Mouse (Mus musculus): Measurements from ENCODE around the gene Atxn2.
A peak's percentile ranks its signal among the peaks of the same experiment; 100 is the strongest.

Atxn2 gene

GRCm38 (mm10) chr5:121762949-121763348, 51.8 kb downstream of the Atxn2 start:
- no peak for DNase-seq (ENCODE audit: low read depth, low spot score)

GRCm38 (mm10) chr5:121765020-121765419, 53.9 kb downstream of the Atxn2 start:
- DNase-seq (ENCODE audit: low read depth, low spot score): no peak

GRCm38 (mm10) chr5:121766038-121766773, 55.1 kb downstream of the Atxn2 start:
- DNase-seq (ENCODE audit: low read depth, low spot score): peak; percentile 11

GRCm38 (mm10) chr5:121767564-121767963, 56.4 kb downstream of the Atxn2 start:
- DNase-seq (ENCODE audit: low read depth, low spot score): no peak

GRCm38 (mm10) chr5:121769827-121770226, 58.7 kb downstream of the Atxn2 start:
- no peak for DNase-seq (ENCODE audit: low read depth, low spot score)

GRCm38 (mm10) chr5:121771611-121772010, 60.5 kb downstream of the Atxn2 start:
- no peak for DNase-seq (ENCODE audit: low read depth, low spot score)

- no peak for DNase-seq (ENCODE audit: low read depth, low spot score)
Observed at GRCm38 (mm10) chr5:121778485-121779119, 67.5 kb downstream of the Atxn2 start.

- DNase-seq (ENCODE audit: low read depth, low spot score): no peak
Observed at GRCm38 (mm10) chr5:121780180-121780579, 69.0 kb downstream of the Atxn2 start.

- DNase-seq (ENCODE audit: low read depth, low spot score): no peak
Observed at GRCm38 (mm10) chr5:121782467-121782866, 71.3 kb downstream of the Atxn2 start.

GRCm38 (mm10) chr5:121783862-121784500, 72.8 kb downstream of the Atxn2 start:
- no peak for DNase-seq (ENCODE audit: low read depth, low spot score)

GRCm38 (mm10) chr5:121791026-121791425, 79.9 kb downstream of the Atxn2 start:
- DNase-seq (ENCODE audit: low read depth, low spot score): peak; percentile 38

GRCm38 (mm10) chr5:121795800-121796199, 84.7 kb downstream of the Atxn2 start:
- DNase-seq (ENCODE audit: low read depth, low spot score): peak; percentile 60

GRCm38 (mm10) chr5:121798447-121798846, 87.3 kb downstream of the Atxn2 start:
- DNase-seq (ENCODE audit: low read depth, low spot score): no peak

GRCm38 (mm10) chr5:121807186-121807585, 96.0 kb downstream of the Atxn2 start:
- DNase-seq (ENCODE audit: low read depth, low spot score): no peak

- no peak for DNase-seq (ENCODE audit: low read depth, low spot score)
Observed at GRCm38 (mm10) chr5:121808202-121808601, 97.1 kb downstream of the Atxn2 start.

GRCm38 (mm10) chr5:121809667-121810224, 98.6 kb downstream of the Atxn2 start:
- DNase-seq (ENCODE audit: low read depth, low spot score): no peak

- no peak for DNase-seq (ENCODE audit: low read depth, low spot score)
Observed at GRCm38 (mm10) chr5:121810331-121811151, 99.4 kb downstream of the Atxn2 start.

GRCm38 (mm10) chr5:121811485-121811931, 100.4 kb downstream of the Atxn2 start:
- peak; percentile 50 for DNase-seq (ENCODE audit: low read depth, low spot score)

- peak; percentile 39 for DNase-seq (ENCODE audit: low read depth, low spot score)
Observed at GRCm38 (mm10) chr5:121812526-121813243, 101.5 kb downstream of the Atxn2 start.

- DNase-seq (ENCODE audit: low read depth, low spot score): no peak
Observed at GRCm38 (mm10) chr5:121813744-121814143, 102.6 kb downstream of the Atxn2 start.

GRCm38 (mm10) chr5:121815067-121815466, 103.9 kb downstream of the Atxn2 start:
- peak; percentile 42 for DNase-seq (ENCODE audit: low read depth, low spot score)
